Mouse (Mus musculus) c-Kit-positive CD71-positive TER-119-negative erythroid progenitor cells, embryonic 14.5 days (primary cell): ENCODE results near the gene Map3k5.

Source experiments
- DNase-seq: peaks from one replicate; pipeline ENCODE4 v3.0.0-alpha.2; 2013; ENCODE audit warnings: low read depth

Map3k5 gene

GRCm38 (mm10) chr10:20006333-20007093 is 72.2 kb downstream of the Map3k5 start:
- DNase-seq: no peak

GRCm38 (mm10) chr10:20009310-20009709 is 75.0 kb downstream of the Map3k5 start:
- DNase-seq: no peak

GRCm38 (mm10) chr10:20010018-20010417 is 75.7 kb downstream of the Map3k5 start:
- DNase-seq: no peak

- no peak for DNase-seq
Observed at GRCm38 (mm10) chr10:20018406-20018805, 84.1 kb downstream of the Map3k5 start.

- no peak for DNase-seq
Observed at GRCm38 (mm10) chr10:20018806-20019205, 84.5 kb downstream of the Map3k5 start.

GRCm38 (mm10) chr10:20021256-20021655 is 87.0 kb downstream of the Map3k5 start:
- DNase-seq: no peak

GRCm38 (mm10) chr10:20021670-20022468 is 87.6 kb downstream of the Map3k5 start:
- DNase-seq: no peak

- no peak for DNase-seq
Observed at GRCm38 (mm10) chr10:20022608-20023340, 88.5 kb downstream of the Map3k5 start.

- DNase-seq: no peak
Observed at GRCm38 (mm10) chr10:20023524-20023923, 89.3 kb downstream of the Map3k5 start.

GRCm38 (mm10) chr10:20024891-20025290 is 90.6 kb downstream of the Map3k5 start:
- no peak for DNase-seq

- no peak for DNase-seq
Observed at GRCm38 (mm10) chr10:20025781-20026520, 91.7 kb downstream of the Map3k5 start.

GRCm38 (mm10) chr10:20030703-20031102 is 96.4 kb downstream of the Map3k5 start:
- DNase-seq: no peak

- DNase-seq: no peak
Observed at GRCm38 (mm10) chr10:20031936-20032335, 97.7 kb downstream of the Map3k5 start.

GRCm38 (mm10) chr10:20036375-20036774 is 102.1 kb downstream of the Map3k5 start:
- DNase-seq: no peak

GRCm38 (mm10) chr10:20036846-20037245 is 102.6 kb downstream of the Map3k5 start:
- DNase-seq: no peak

GRCm38 (mm10) chr10:20039531-20039930 is 105.3 kb downstream of the Map3k5 start:
- DNase-seq: no peak

- DNase-seq: no peak
Observed at GRCm38 (mm10) chr10:20040116-20040515, 105.8 kb downstream of the Map3k5 start.

- DNase-seq: no peak
Observed at GRCm38 (mm10) chr10:20040677-20041076, 106.4 kb downstream of the Map3k5 start.

GRCm38 (mm10) chr10:20042081-20042480 is 107.8 kb downstream of the Map3k5 start:
- no peak for DNase-seq

GRCm38 (mm10) chr10:20044051-20044450 is 109.8 kb downstream of the Map3k5 start:
- DNase-seq: no peak

GRCm38 (mm10) chr10:20045733-20046495 is 111.6 kb downstream of the Map3k5 start:
- DNase-seq: no peak
